In the genomic region with DNA sequence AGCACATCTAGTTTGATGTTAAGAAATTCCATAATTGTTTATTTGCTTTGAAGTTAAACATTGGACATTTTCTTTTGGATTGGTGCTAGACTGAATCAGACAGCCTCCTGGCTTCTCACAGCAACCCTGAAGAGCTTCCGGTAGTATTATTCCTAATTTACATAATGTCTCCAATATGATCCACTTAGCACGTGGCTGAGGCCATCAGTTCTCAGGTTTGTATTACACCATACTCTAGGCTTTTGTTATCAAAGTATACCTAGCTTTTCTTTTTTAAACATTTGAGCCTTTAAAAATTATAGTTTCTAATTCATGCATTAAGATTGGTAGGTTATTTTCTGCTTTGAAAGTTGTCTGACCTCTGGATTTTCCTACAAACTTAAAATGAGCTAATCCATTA, we compare ENCODE assay signal across 18 mouse cellular contexts. TPM values are rescaled to one million over a fixed set of nuclear protein-coding genes. Genes with fewer than 3 reads are reported as not detected.
DNase-seq lines count a peak whose midpoint lies in the region; ATAC-seq lines count a peak whose summit lies in the region.
"Had no signal": no experiment of that assay in that cellular context is flagged by ENCODE, and none has a peak within 500 bp of the region (broad histone marks: within the 10 kb centered on the region; RNA-seq: fewer than 3 reads in every experiment).

No protein-coding gene starts in this region.

- H3K4me1 ChIP-seq in heart, embryonic 11.5 days (ENCODE audit: control insufficient read depth, insufficient read depth, low read length): peaks cover 6% of the 10 kb centered on the region; the same call in 1 of the 2 replicates
- peaks cover 13% of the 10 kb centered on the region for H3K4me1 ChIP-seq in lung, embryonic 15.5 days
- no peaks in the 10 kb centered on the region for H3K4me1 ChIP-seq in intestine, embryonic 14.5 days (replicated peaks; ENCODE audit: control insufficient read depth, insufficient read depth, low read length)
- H3K4me1 ChIP-seq in stomach, embryonic 15.5 days: 0 out of 2 replicates have a peak, but pooled peaks cover 6% of the 10 kb centered on the region
- H3K4me1 ChIP-seq: hindbrain, embryonic 13.5 days; neural tube, embryonic 15.5 days had no signal

- H3K36me3 ChIP-seq in heart, embryonic 11.5 days (ENCODE audit: control insufficient read depth, insufficient read depth, low read length): no peaks in the 10 kb centered on the region
- no peaks in the 10 kb centered on the region for H3K36me3 ChIP-seq in lung, embryonic 15.5 days
- H3K36me3 ChIP-seq in intestine, embryonic 14.5 days (ENCODE audit: control insufficient read depth, insufficient read depth, low read length): no peaks in the 10 kb centered on the region
- H3K36me3 ChIP-seq in stomach, embryonic 15.5 days: no peaks in the 10 kb centered on the region
- H3K36me3 ChIP-seq: hindbrain, embryonic 13.5 days; neural tube, embryonic 15.5 days had no signal

- intact Hi-C loops in heart, postnatal 36 days (cut with DNase I): loop anchor here (2.0 kb wide), 1 partner anchor 76 kb away; a partner anchor contains a TSS

- WGBS in heart, embryonic 11.5 days (ENCODE audit: insufficient replicate concordance): 47% methylated on average over 2 of the region's 2 CpGs
- 29% methylated on average over 2 of the region's 2 CpGs for WGBS in lung, embryonic 15.5 days
- WGBS in intestine, embryonic 14.5 days: 60% methylated on average over 2 of the region's 2 CpGs
- 34% methylated on average over 2 of the region's 2 CpGs for WGBS in stomach, embryonic 15.5 days

- H3K9ac ChIP-seq in heart, embryonic 11.5 days (ENCODE audit: low read depth, low read length): no peak overlapping the region
- H3K9ac ChIP-seq in lung, embryonic 15.5 days: no peak overlapping the region
- H3K9ac ChIP-seq in intestine, embryonic 14.5 days (ENCODE audit: low read length): no peak overlapping the region
- H3K9ac ChIP-seq in stomach, embryonic 15.5 days: no peak overlapping the region
- H3K9ac ChIP-seq: hindbrain, embryonic 13.5 days; lung, embryonic 14.5 days; neural tube, embryonic 15.5 days had no signal

- H3K4me3 ChIP-seq in heart, embryonic 11.5 days (ENCODE audit: low read depth, low read length): no peak overlapping the region
- H3K4me3 ChIP-seq in lung, embryonic 15.5 days: no peak overlapping the region
- H3K4me3 ChIP-seq in intestine, embryonic 14.5 days (ENCODE audit: low read depth, low read length): no peak overlapping the region
- H3K4me3 ChIP-seq in stomach, embryonic 15.5 days (replicated peaks): no peak overlapping the region
- H3K4me3 ChIP-seq: hindbrain, embryonic 13.5 days; neural tube, embryonic 15.5 days had no signal

- H3K9me3 ChIP-seq in heart, embryonic 11.5 days (replicated peaks; ENCODE audit: control insufficient read depth, low read length): no peaks in the 10 kb centered on the region
- H3K9me3 ChIP-seq in lung, embryonic 15.5 days: no peaks in the 10 kb centered on the region
- no peaks in the 10 kb centered on the region for H3K9me3 ChIP-seq in intestine, embryonic 14.5 days (ENCODE audit: control insufficient read depth, low read length)
- no peaks in the 10 kb centered on the region for H3K9me3 ChIP-seq in stomach, embryonic 15.5 days
- H3K9me3 ChIP-seq: hindbrain, embryonic 13.5 days; neural tube, embryonic 15.5 days had no signal

- DNase-seq in heart, postnatal 36 days: no peak
- no peak for DNase-seq in lung, postnatal 14 days
- no peak for DNase-seq in intestine, embryonic 14.5 days (ENCODE audit: low spot score)
- no peak for DNase-seq in layer of hippocampus, postnatal 14 days (ENCODE audit: low spot score in 2 of 2)
- no peak for DNase-seq in adrenal gland, postnatal 10 days
- DNase-seq: cerebellum, postnatal 36 days; right cerebral cortex, postnatal 14 days had no signal

- H3K27me3 ChIP-seq in heart, embryonic 11.5 days (ENCODE audit: control insufficient read depth, insufficient read depth, low read length): no peaks in the 10 kb centered on the region
- H3K27me3 ChIP-seq in lung, embryonic 15.5 days: no peaks in the 10 kb centered on the region
- no peaks in the 10 kb centered on the region for H3K27me3 ChIP-seq in intestine, embryonic 14.5 days (replicated peaks; ENCODE audit: control insufficient read depth, insufficient read depth, low read length)
- no peaks in the 10 kb centered on the region for H3K27me3 ChIP-seq in stomach, embryonic 15.5 days (replicated peaks)
- H3K27me3 ChIP-seq: hindbrain, embryonic 13.5 days; neural tube, embryonic 15.5 days had no signal

- peak overlapping the region; percentile 49 for H3K4me2 ChIP-seq in heart, embryonic 11.5 days
- peak overlapping the region; percentile 36 for H3K4me2 ChIP-seq in lung, embryonic 15.5 days
- peak overlapping the region; percentile 20 for H3K4me2 ChIP-seq in intestine, embryonic 14.5 days (ENCODE audit: low read length)
- H3K4me2 ChIP-seq in stomach, embryonic 15.5 days: peak overlapping the region; percentile 32; the same call in 1 of the 2 replicates
- H3K4me2 ChIP-seq: hindbrain, embryonic 13.5 days; neural tube, embryonic 15.5 days had no signal

- peak overlapping the region; percentile 70; the same call in 1 of the 2 replicates for H3K27ac ChIP-seq in heart, embryonic 11.5 days (ENCODE audit: low read depth, low read length)
- 0 out of 2 replicates have a peak overlapping the region, but pooled peaks have one; percentile 69 for H3K27ac ChIP-seq in lung, embryonic 15.5 days
- H3K27ac ChIP-seq in intestine, embryonic 14.5 days (ENCODE audit: low read depth): 0 out of 2 replicates have a peak overlapping the region, but pooled peaks have one; percentile 27
- H3K27ac ChIP-seq in stomach, embryonic 15.5 days: 0 out of 2 replicates have a peak overlapping the region, but pooled peaks have one; percentile 35
- H3K27ac ChIP-seq: hindbrain, embryonic 13.5 days; neural tube, embryonic 15.5 days had no signal

- no peak for ATAC-seq in heart, embryonic 11.5 days (replicated peaks; ENCODE audit: insufficient number of reproducible peaks, low FRiP score, low TSS enrichment)
- no peak for ATAC-seq in lung, embryonic 15.5 days (ENCODE audit: borderline replicate concordance, extremely low read depth, low FRiP score, low TSS enrichment)
- no peak for ATAC-seq in intestine, embryonic 14.5 days (replicated peaks; ENCODE audit: low FRiP score, low TSS enrichment, low read depth)
- no peak for ATAC-seq in stomach, embryonic 15.5 days (ENCODE audit: insufficient read depth, low FRiP score, low read depth)

RNA-seq across cellular contexts. Expression of a gene that starts 7.3 kb away (rescaled TPM):
- polyA plus RNA-seq in heart, embryonic 11.5 days (2014; fragmentation: Nextera tagmentation; extraction: Ambion mirVana): not detected in 2 replicates
- total RNA-seq in heart, postnatal 36 days (2021): not detected
- not detected in 2 replicates for polyA plus RNA-seq in lung, embryonic 15.5 days (2015; fragmentation: Nextera tagmentation; extraction: Ambion mirVana)
- not detected in 2 replicates for polyA plus RNA-seq in intestine, embryonic 14.5 days (2014; fragmentation: Nextera tagmentation; extraction: Ambion mirVana)
- polyA plus RNA-seq in stomach, embryonic 15.5 days (2015; fragmentation: Nextera tagmentation; extraction: Ambion mirVana): not detected in 2 replicates
- not detected for total RNA-seq in layer of hippocampus, postnatal 14 days (2021)
- not detected for total RNA-seq in adrenal gland, postnatal 10 days (2021)
- total RNA-seq: adrenal gland, adult 18-20 months; left cerebral cortex, postnatal 14 days; midbrain, postnatal 0 days had no signal
- polyA plus RNA-seq: C2C12; frontal cortex, adult 2 months; hindbrain, embryonic 13.5 days; lung, embryonic 14.5 days; midbrain, postnatal 0 days; neural tube, embryonic 15.5 days had no signal

RNA-seq across cellular contexts. Expression of a gene that starts 42.8 kb away (rescaled TPM):
- polyA plus RNA-seq in heart, embryonic 11.5 days (2014; fragmentation: Nextera tagmentation; extraction: Ambion mirVana): not detected in 2 replicates
- not detected for total RNA-seq in heart, postnatal 36 days (2021)
- polyA plus RNA-seq in lung, embryonic 15.5 days (2015; fragmentation: Nextera tagmentation; extraction: Ambion mirVana): not detected in 2 replicates
- not detected in 2 replicates for polyA plus RNA-seq in intestine, embryonic 14.5 days (2014; fragmentation: Nextera tagmentation; extraction: Ambion mirVana)
- polyA plus RNA-seq in stomach, embryonic 15.5 days (2015; fragmentation: Nextera tagmentation; extraction: Ambion mirVana): not detected in 2 replicates
- not detected for total RNA-seq in layer of hippocampus, postnatal 14 days (2021)
- not detected for total RNA-seq in adrenal gland, postnatal 10 days (2021)
- total RNA-seq: adrenal gland, adult 18-20 months; left cerebral cortex, postnatal 14 days; midbrain, postnatal 0 days had no signal
- polyA plus RNA-seq: C2C12; frontal cortex, adult 2 months; hindbrain, embryonic 13.5 days; lung, embryonic 14.5 days; midbrain, postnatal 0 days; neural tube, embryonic 15.5 days had no signal

RNA-seq across cellular contexts. Expression of a gene that starts 56.3 kb away (rescaled TPM):
- polyA plus RNA-seq in heart, embryonic 11.5 days (2014; fragmentation: Nextera tagmentation; extraction: Ambion mirVana): not detected in 2 replicates
- total RNA-seq in heart, postnatal 36 days (2021): not detected
- polyA plus RNA-seq in lung, embryonic 15.5 days (2015; fragmentation: Nextera tagmentation; extraction: Ambion mirVana): not detected in 2 replicates
- not detected in 2 replicates for polyA plus RNA-seq in intestine, embryonic 14.5 days (2014; fragmentation: Nextera tagmentation; extraction: Ambion mirVana)
- not detected in 2 replicates for polyA plus RNA-seq in stomach, embryonic 15.5 days (2015; fragmentation: Nextera tagmentation; extraction: Ambion mirVana)
- total RNA-seq in layer of hippocampus, postnatal 14 days (2021): not detected
- total RNA-seq in adrenal gland, postnatal 10 days (2021): not detected
- total RNA-seq: adrenal gland, adult 18-20 months; left cerebral cortex, postnatal 14 days; midbrain, postnatal 0 days had no signal
- polyA plus RNA-seq: C2C12; frontal cortex, adult 2 months; hindbrain, embryonic 13.5 days; lung, embryonic 14.5 days; midbrain, postnatal 0 days; neural tube, embryonic 15.5 days had no signal
